Mouse (Mus musculus): Measurements from ENCODE around the gene Gsg1l. TPM values are rescaled to one million over a fixed set of nuclear protein-coding genes. Genes with fewer than 3 reads are reported as not detected.

Gsg1l gene
- total RNA-seq, 2 experiments from 2014 or later, result 0.05 TPM; not detected in 1

DNA sequence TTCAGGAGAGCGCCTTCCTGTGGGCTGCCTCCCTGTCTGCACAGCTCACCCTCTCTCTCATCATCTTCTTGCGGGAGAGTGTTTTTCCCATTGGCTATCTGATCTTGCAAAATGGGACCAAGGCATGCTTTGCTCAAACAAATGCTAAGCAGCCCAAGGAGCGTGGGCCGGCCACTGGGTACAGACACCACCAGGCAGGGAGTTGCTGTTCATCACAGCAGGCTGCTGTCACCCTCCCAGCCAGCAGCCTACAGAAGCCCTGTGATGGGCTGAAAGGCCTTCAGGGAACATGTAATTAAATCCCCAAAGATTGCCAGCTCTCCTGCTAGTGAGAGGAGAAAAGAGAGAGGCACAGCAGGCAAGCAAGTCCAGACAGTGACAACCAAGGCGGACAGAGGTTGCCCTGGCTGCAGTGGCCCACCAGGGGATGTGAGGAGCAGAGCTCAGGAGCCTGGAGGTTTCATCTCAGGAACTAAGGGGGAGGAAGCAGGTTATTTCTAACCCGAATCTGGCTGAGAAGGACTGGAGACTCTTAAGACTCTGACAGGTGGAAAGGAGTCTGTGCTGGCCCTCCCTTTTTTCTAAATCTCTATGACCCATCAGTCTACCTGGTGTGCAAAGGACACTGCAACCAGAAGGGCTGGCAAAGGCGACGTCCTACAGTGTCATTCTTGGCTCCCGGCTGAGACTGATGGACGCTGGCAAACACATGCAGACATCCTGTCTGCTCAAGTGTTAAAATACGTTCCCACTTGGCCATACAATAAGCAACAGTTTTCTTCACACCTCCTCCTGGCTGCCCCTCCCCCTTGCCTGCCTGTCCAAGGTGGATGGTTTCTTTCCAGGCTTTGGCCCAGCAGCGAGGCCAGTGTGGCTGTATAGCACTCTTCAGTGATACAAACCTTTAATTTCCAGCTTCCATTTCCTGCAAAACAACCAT, 98.0 kb downstream of the Gsg1l start:
- no peak for DNase-seq (ENCODE audit: low spot score)

DNA sequence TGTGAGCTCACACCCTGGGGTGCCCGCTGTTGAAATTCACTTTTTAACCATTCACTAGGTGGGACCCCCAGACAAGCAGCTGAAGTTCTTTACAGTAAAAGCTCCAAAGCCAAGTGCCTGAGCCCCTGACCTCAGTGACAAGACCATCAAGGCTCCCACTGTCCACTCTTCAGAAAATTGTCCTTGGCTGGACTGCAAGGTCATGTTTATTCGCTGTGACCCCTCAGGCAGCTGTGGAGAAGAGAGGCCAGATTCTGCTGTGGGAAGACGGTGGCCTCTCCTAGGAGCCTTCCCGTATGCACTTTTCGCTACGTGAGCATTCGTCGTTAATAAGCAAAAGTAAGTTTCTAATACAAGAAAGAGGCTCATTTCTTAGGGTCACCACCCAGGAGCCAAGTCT, 102.6 kb downstream of the Gsg1l start:
- no peak for DNase-seq (ENCODE audit: low spot score)

DNA sequence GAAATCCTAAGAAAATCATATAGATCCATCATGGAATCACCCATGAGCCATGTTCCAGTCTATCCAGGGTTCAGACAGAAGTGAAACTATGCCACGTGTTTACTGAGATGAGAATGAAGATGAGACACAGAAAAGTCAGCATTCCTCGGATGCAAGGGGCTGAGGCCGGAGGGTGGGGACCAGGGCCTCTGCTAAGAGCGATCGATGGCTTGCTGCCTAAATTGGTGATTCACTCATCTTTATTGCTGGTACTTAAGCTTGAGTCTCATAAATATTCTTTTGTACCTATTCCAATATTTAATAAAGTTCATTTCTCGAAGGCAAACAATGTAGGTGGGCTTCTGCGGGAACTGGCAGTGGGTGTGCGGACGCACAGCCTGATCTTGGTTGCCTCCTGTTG, 105.5 kb downstream of the Gsg1l start:
- DNase-seq (ENCODE audit: low spot score), result no peak

DNA sequence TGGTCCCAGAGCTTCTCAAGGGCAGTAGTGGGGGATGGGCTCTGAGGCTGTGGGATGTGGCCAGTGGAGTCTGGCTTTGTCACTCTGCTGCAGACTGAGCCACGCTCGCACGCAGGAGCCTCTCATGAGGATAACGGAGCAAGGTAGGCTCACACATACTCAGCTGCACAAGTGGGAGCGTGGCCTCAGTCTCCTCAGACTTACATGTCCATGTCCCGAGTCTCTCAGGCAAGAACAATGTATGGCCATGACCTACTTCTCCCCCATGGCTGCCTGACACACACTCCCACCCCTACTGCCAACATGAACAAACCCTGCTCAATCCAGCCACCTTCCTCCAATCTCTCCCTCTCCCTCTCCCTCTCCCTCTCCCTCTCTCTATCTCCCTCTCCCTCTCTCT, 106.8 kb downstream of the Gsg1l start:
- DNase-seq (ENCODE audit: low spot score), result no peak

DNA sequence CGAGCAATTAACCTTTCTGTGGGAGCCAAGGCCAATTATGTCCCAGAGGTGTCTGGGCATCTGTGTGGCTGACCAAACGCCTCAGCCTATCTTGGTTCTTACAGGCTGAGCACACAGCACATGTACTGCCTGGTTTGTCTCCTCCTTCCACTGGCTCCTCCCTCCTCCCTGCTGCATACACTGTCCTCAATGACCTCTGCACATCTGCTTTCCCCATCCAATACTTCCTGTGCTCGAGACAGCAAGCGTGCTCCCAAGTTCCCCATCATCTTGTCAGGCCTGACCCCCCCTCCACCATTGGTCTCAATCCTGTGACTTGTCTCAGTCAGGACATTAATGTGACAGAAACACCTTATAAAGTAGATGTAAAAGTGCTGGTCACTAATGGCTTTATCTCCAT, 108.3 kb downstream of the Gsg1l start:
- no peak for DNase-seq (ENCODE audit: low spot score)

DNA sequence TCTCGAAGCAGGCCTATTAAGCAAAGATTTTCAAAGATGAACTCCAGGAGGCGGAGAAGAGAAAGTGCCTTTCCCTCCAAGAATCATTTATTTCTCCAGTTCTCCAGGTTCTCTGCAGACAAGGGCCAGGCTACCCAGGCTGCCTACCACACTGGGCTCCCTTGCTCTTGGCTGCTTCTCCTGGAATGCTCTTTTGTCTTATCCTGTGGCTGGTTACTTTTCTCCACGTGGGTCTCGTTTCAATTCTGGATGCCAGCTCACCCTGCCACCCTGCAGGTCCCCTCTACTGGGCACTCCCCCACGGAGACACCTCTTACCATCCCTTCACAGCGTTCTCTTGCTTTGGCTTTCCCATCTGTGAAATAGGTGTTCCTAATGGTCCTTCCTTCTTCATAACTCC, 109.4 kb downstream of the Gsg1l start:
- no peak for DNase-seq (ENCODE audit: low spot score)

DNA sequence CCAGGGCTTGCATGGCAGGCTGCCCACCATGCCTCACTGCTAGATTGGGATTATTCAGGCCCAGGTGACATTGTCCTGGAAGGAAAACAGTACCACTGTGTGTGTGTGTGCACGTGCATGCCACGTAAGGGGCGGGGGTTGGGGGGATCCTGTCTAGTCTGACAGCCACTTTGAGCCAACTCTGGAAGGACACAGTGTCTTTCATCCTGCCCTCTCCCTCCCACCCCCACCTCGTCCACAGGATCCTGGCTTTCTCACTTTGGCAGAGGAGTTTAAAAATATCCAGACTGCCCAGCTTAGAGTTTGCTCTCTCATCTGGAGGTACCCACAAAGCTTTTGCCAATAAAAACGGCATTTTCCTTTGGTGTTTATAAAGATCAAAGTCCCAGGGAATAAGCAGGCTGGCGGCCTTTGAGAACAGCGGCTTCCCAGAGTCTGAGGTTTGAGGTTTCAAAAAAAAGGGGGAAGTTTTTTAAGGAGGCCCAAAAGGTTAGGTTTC, 110.0 kb downstream of the Gsg1l start:
- DNase-seq (ENCODE audit: low spot score), result no peak

DNA sequence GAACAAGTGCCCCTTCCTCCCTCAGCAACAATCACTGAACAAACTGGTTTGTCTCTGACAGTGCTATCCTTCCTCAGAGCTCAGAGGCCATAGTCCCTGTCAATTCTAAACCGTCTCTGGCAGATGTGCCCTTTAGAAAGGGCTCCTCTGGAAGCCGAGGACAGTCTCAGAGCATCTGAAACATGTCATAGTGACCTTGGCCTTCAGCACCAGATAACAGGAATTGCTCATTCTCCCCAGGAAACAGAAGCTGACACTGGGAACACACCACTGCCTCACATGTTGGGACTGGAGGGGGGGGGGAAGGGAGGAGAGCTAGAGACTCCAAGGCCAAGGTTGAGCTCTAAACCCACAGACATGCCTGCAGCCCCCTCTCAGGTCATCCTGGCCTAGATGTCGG, 113.1 kb downstream of the Gsg1l start:
- no peak for DNase-seq (ENCODE audit: low spot score)

DNA sequence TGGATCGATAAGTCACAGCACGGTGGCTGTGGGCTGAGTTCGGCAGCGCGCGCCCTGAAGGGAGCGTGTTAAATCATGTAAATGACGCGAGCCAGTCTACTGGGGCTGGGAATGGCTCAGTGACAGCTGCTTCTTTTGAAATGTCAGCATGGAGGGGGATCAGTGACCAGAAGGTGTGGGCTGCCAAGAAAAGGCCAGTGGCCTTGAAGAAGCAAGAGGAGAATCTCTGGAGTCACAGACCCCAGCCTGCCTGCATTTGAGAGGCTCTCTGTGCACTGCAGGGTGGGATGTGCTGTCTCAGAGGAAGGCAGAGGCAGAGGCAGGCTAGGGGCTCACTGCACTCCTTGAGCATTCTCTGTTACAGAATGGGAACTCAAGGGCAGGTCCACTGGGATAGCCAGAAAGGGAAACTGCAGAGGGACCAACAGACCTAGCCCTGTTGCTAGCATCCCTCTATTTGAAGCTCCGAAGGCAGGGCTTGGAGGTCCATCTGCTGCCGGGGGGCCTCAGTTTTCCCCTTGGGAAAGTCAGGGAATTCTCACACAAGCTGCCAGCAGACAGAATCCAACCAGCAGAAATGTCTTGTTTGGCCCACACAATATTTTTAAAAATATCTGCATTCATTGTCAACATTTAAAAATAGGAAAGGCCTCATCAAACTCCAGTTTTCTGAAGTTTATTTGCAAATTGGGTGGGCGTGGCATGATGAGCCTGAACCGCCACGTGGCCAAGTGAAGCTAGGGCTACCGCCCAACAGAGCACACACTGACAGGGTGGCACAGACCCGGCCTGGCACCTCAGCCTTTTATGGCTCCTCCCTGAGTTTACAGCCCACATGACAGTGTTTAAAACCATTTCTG, 115.6 kb downstream of the Gsg1l start:
- DNase-seq (ENCODE audit: low spot score), result peak; percentile 74

DNA sequence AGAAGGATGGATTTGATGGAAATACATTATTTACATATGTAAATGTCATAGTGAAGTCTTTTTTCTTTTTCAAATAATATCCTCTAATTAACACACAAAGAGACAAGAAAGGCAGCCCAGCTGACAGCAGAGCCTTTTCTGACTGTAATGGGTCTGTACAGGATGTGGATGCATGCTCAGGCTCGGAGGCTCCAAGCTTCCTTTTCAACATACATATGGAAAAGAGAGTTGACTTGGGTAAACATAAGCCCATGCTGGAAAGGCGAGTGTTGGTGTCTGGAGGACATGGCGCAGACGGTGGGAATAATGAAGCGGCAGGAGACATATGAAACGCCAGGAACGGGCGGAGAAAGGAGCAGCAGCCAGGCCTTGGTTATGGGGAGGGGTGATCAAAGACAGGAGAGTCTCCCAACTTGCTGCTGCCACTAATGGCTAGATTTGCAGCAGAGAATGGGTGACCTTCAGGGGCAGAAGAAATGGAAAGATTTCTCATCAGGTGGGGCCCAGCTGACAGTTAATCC, 118.1 kb downstream of the Gsg1l start:
- no peak for DNase-seq (ENCODE audit: low spot score)

DNA sequence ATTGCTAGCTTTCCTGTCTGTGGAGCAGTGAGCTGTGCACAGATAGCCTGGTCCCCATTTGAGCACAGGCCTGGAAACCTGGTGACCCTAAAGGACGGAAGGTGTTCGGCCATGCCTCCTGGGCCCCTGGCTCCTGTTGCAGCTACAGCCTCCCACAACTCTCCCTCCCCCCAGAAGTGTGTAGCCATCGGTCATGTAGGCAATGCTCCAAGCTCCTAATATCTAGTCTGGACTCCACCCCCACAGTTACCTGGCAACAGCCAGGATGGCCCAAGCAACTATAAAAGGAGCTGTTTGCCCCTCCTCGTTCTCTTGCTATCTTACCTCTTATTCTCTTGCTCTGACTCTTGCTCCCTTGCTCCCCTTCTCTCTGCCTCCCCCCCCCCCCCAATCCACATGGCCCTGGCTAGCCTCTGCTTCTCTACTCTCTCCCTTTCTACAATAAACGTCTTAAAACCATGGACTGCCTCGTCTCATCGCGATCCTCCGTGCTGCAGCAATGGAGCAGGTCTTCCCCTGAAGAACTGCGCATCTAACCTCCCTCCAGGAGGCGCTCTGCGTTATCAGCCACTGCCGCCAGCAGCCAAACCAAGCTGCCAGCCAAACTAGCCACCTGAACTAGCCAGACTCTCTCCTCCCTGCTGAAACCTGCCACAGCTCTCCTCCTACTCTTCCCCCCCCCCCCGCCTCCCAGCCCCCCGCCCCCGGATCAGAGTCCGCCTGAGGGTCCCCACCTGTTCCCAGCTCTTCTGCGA, 122.7 kb downstream of the Gsg1l start:
- peak; percentile 21 for DNase-seq (ENCODE audit: low spot score)

DNA sequence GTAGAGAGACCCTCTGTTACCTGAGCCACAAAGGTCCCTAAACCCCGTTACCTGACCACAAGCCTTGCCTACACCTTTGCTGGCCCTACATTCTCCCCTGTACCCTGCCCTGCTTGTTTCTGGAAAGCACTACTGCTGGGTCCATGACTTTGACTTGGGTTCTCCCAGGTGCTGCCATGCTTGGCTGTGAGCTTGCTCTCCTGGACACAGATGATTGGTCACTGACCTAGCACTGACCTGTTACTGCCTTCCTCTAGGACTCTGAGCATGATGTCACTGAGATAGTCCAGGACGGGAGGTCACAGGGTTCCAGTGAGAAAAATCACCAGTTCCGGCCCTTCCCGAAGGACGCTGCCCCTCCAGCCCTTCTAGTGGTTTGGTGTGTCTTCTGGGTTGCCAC, 123.4 kb downstream of the Gsg1l start:
- DNase-seq (ENCODE audit: low spot score), result no peak

DNA sequence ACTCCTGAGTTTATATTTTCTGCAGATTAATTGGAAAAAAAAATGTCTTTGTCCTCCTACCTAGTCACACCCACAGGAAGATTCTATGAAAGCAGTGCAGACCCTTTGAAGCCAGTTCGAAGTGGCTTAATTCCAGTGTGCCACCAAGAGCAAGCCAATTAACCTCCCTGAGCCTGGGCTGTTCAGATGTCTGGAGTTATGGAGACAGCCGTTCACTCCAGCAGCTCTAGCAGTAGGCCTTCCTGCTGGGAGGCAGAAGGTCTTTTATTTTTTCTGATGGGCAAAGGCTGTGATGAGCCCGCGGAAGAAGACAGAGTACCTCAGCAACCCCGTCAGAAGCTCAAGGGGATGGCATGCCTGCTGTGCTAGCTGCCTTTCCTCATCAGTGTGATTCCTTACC, 127.2 kb downstream of the Gsg1l start:
- no peak for DNase-seq (ENCODE audit: low spot score)

DNA sequence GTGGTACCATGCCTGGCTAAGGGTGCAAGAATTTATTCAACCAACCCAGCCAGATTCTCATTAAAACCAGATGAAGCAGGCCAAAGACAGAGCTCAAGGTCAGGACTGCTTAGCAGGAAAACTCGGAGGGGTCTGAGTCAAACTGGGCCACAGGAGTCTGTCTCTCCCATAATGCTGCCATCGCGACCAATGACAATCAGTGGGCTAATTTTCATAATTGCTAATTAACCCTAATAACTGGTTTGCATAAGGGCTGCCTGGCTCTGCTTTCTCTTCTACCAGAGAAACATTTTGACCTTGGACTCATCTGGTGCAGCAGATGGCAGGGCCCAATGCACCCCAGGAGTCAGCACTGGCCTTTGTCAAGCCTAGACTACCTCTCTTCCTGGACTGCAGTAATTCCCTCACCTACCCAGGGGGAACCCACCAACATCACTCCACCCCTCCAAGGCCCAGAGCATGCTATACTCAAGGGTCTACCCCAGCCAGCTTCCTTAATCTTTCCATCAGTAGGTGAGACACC, 127.8 kb downstream of the Gsg1l start:
- no peak for DNase-seq (ENCODE audit: low spot score)

DNA sequence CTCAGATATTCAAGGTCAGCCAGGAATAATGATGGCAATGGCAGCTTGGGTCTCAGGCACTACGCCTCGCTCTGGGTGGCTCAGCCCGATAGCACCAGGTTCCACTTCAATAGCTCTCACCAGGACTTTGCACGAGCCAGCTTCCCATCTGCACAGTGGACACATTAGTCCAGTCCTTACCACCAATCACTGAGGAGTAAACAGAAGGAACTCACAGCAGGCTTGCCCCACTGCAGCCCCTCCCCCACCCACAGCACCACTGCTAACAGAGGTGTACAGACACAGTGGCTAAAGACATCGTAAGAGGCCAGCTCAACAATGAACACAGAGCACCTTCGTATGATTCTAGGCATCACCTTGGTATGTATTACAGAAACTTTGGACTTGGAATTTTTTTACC, 128.4 kb downstream of the Gsg1l start:
- DNase-seq (ENCODE audit: low spot score), result no peak

DNA sequence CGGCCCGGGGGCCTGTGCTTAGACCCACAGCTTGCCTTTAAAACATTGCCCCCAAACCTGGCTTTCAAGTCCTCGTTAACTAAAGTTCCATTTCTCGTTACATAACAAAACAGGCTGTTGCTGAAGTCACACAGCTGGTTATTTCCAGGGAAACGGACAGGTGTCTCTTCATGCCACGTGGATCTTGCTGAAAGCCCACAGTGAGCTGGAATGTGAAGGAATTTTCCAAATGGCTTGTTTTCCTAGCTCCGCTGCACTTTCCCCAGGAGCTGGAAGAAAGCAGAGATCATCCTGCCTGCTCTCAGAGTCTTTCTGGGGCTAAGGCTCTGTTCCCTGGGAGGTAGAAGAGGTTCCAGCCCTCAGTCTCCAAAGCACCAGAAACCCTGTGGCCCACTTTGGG, 130.3 kb downstream of the Gsg1l start:
- DNase-seq (ENCODE audit: low spot score), result no peak

DNA sequence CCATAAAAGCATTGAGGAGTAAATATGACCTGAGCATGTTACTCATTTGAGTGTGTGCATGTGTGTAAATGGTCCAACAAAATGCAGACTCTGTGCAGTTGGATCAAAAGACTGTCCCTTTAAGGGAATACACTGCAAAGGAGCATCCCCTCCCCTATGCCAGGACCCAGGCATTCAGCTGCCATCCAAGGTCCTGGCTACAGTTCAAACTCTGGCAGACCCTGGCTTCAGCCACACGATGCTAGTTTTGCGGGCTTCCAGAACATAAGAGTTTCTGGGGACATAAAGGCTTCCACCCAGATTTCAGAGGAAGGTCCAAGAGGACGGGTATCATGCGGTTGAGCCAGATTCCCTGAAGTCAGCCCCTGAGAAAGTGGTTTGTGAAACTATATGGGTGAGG, 133.2 kb downstream of the Gsg1l start:
- DNase-seq (ENCODE audit: low spot score), result no peak

DNA sequence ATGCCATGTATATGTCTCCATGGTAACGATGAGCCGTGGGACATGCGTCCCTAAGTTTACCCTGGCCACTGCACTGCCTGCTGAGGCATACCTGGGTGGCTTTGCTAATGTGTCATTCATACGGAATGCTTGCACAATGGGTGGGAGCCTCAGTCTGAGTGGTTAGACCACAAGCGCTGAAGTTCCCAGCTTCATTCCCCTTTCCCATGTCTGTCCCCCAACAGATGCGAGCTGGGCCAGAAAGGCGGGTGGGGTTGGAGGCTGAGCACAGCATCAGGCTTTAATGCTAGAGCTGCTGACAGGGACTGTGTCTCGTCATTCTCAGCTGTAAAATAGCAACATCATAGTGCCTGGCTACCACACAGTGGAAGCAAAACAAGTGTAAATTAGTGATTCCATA, 136.3 kb downstream of the Gsg1l start:
- DNase-seq (ENCODE audit: low spot score), result no peak

DNA sequence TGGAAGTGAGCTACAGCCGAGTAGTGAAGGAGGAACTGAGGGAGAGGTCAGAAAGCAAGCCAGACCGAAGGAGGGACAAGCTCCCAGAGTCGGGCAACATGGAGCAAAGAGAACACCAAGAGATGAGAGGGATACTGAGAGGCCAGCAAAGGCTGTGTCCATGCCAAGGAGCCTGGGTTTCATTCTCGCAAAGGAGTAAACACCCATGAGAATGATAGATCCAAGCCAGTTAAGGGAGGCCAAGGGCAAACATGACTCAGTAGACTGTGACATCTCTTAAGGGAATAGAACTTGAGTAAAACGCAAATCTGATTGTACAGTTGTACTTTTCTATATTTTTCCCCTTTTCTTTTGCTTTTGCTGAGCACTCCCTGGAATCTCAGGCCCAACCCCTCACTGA, 137.6 kb downstream of the Gsg1l start:
- no peak for DNase-seq (ENCODE audit: low spot score)

DNA sequence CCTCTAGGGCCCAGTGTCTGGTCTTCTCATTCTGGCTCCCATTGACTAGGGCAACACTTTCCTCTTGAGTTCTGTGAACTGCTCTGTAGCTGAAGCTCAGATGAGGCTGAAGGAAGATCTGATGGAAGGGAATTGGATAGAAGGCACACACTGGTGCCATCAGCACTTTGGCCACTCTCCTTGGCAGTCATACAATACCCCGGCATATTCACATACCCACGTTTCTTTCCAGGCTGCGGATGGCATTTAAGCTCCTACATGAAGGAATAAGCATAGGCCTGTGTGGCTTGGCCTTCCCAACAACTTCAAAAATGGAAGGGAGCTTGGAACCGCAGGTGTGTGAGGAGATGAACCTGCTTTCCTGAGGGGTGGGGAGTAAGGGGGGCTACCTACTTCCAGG, 138.7 kb downstream of the Gsg1l start:
- peak; percentile 30 for DNase-seq (ENCODE audit: low spot score)
